Mouse (Mus musculus) ZHBTc4 (cell line): ENCODE data around the gene Lrch1.

ENCODE experiments used
- DNase-seq: peaks from one replicate; pipeline ENCODE4 v3.0.0-alpha.2; 2011; ENCODE audit warnings: low read depth, low spot score

Gene Lrch1

GRCm38 (mm10) chr14:74893085-74893648, 54.5 kb downstream of the Lrch1 start:
- no peak for DNase-seq

GRCm38 (mm10) chr14:74889304-74889703, 58.4 kb downstream of the Lrch1 start:
- no peak for DNase-seq

GRCm38 (mm10) chr14:74888103-74888502, 59.6 kb downstream of the Lrch1 start:
- DNase-seq: no peak

- DNase-seq: no peak
These were observed 61.2 kb downstream of the Lrch1 start for GRCm38 (mm10) chr14:74886453-74886852.

DNA sequence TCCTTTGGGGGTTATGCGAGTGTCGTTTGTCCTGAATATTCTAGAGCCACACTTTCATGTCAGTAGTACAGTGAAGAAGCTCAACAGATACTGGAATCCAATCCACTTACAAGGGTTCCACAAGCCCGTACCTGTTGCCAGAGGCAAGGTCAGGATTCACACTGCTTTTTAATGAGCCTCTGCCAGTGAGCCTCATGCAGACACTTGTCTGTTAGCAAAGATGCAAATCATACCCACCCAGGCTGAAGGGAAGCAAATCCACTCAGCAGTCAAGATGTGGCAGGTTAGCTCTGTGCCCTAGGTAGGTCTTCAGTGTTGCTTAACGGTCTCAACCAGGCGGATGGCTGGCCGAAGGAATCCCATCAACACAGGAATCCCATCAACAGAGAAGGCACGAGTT, 62.8 kb downstream of the Lrch1 start:
- peak; percentile 10 for DNase-seq

- DNase-seq: no peak
These were observed 63.5 kb downstream of the Lrch1 start for GRCm38 (mm10) chr14:74884024-74884680.

GRCm38 (mm10) chr14:74883204-74883603, 64.5 kb downstream of the Lrch1 start:
- no peak for DNase-seq

- no peak for DNase-seq
These were observed 64.9 kb downstream of the Lrch1 start for GRCm38 (mm10) chr14:74882754-74883153.

- no peak for DNase-seq
These were observed 66.8 kb downstream of the Lrch1 start for GRCm38 (mm10) chr14:74880868-74881267.

- no peak for DNase-seq
These were observed 68.2 kb downstream of the Lrch1 start for GRCm38 (mm10) chr14:74879480-74879879.

GRCm38 (mm10) chr14:74877287-74877686, 70.4 kb downstream of the Lrch1 start:
- no peak for DNase-seq

GRCm38 (mm10) chr14:74871220-74871619, 76.5 kb downstream of the Lrch1 start:
- DNase-seq: no peak

DNA sequence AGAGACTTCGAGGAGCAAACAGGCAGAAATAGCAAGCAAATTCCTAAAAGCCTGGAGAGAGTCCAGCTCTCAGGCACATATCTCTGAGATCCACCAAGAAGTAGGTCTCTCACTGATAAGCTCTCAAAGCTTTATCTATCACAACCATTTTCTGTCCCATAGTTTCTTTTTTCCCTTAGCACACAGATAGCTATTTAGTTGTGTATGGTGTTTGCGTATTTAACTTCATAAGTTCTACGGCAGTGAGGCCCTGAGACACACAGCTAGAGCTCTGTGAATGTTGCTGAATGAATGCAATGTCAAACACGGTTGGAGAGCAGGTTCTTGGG, 78.8 kb downstream of the Lrch1 start:
- DNase-seq: no peak

- DNase-seq: no peak
These were observed 79.3 kb downstream of the Lrch1 start for GRCm38 (mm10) chr14:74868188-74868901.

DNA sequence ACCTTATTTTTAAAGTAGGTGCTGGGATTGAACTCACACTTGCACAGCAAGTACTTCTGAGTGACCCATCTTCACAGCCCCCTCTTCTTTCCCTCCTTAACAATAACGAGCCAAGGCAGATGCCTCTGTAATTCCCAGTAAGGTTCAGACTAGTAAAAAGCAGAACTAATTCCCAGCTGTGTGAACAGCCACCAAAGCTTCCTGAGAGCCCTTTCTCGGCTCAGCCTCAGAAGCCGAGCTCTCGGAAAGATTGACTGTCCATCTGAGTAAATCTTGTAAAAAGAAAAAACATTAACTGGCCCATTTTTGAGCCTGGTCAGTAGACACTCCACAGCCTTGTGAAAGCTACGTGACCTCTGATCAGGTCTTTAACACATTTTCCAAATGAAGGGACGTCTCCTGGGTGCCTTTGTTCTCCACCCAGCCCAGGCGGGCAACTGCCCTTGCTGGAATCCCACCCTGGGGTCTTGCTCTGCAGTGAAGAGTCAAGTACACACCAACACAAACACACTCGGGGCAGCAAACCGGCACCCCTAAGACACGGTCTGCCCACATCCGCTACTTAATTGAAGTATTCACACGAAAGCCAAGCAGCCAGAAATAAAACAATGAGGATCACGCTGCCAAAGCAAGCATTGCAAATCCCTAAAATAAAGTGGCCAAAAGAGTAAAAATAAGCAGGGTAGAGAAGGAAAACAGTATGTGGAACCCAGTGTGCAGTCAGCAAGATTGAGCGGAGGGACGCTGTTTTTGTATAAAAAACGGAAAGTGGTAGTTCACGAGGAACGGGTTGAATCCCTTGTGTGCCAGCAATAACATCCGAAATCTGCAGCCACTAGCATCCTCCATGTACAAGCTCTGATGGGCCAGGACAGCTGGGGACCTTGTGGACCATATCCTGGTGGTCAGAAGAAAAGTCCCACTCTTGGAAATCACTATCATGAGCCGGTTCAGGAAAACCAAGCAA, 80.3 kb downstream of the Lrch1 start:
- DNase-seq: no peak

GRCm38 (mm10) chr14:74865738-74866137, 81.9 kb downstream of the Lrch1 start:
- no peak for DNase-seq

DNA sequence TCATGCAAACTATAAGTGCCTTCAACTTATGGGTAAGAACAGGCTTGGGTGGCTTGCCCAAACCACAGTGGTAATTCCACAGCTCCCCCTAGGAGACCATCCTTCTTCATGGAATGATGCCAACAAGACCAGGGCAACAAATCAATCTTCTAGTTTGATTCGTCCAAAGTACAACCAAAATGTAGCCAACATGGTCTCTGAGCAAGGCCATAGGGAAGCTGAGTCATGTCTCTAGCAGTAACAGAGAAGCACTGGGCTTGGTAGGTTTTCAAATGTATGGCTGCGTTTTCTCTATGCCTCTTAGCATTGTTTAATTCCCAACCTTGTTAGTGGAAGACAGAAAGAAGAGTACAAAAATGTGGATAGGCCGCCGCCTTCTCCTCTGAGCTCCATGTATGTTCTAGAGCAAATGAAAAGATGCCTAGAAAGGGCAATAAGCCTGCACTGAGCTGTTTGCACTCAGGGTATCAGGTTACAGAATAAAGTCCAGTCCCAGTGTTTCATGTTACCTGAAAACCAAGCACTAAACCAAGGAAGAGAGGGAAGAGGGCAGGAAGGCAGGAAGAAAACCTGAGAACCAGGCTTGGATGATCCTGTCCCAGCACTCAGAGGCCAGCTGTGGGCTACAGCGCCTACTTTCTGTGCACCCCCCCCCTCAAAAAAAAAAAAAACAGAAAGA, 82.7 kb downstream of the Lrch1 start:
- no peak for DNase-seq

DNA sequence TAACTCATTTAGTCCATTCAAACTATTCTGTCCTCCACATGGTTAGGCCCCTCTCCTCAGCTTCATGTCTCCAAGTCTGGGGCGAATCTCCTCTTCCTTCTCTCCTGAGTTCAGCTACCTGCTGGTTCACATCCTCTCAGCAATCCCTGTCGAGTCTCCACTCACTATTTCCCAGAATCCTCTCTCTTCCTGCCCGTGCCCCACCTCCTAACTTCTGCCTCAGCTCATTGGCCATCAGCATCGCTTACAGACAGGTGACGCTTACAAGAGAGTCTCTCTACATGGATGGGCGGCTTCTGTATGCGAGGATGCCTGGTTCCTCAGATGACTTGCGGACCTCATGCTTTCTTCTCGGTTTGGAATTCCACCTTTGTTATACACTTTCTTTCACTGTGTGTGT, 86.2 kb downstream of the Lrch1 start:
- no peak for DNase-seq

DNA sequence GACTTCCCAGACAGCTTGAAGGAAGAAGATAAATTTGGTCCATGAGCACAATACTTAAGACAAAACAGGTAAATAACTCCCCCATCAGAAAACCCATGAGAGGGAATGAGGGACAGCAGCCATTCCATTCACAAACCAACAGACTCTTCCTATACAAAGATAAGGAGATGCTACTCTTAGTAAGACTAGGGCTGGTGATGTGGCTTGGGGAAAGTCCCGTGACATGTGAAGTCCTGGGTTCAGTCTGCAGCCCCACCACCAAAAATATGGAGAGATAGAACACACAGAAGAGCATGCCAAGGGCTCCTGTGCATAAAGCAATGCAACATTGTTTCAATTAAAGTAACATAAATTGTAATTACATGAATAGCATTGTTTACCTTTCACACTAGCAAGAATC, 88.5 kb downstream of the Lrch1 start:
- no peak for DNase-seq

DNA sequence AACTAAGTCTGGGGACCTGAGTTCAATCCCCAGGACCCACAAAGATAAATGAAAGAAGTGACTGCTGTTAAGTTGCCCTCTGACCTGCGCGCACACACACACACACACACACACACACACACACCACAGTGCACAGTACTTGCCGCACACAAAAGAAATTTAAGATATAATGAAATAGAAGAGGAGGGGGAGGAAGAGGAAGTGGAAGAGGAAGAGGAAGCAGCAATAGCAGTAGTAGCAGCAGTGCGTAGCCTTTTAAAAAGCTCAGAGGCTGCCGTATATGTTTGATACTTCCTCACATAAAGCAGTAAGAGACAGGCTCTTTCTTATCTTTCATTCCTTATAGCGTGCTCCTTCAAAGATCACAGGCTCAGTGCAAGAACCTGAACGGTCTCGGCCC, 92.2 kb downstream of the Lrch1 start:
- no peak for DNase-seq

DNA sequence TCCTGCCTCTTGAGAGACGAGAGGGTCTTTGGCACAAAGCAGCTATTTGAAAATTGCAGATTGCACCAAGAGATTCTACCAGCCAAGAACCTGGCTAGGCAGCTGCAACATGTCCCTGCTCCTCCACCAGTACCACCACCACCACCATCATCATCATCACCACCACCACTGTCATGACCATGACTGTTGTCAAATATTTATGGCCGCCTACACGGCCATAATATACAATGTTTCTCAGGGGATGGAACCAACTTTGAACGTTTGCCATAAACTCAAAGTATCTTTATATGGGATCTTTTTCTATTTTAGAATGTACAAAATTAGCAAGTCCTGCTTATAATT, 93.9 kb downstream of the Lrch1 start:
- DNase-seq: no peak
